Mouse (Mus musculus): Measurements from ENCODE around the gene Olfr535. TPM values are rescaled to one million over a fixed set of nuclear protein-coding genes. Genes with fewer than 3 reads are reported as not detected.

Gene Olfr535
- not detected in 2 replicates for polyA plus RNA-seq (2015; fragmentation: Nextera tagmentation; extraction: Ambion mirVana)

DNA sequence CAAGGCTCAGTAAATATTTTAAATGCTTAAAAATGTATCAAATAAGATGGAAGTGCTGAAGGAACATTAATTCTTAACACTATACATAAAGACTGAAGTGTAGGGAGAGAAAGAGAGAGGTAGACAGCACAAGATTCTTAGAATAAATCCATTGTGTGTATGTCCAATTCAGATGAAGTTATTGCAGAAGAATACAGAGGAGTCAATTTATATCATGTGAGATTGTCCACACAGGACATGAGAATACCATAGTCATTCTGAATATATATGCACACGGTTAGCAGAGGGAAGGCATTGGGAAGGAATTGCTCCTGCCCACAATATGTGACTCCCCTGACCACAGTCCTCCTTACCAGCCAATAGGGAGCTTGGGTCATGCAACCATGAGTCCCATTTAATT is at the start of gene Olfr535:
TSS of gene Olfr535 (plus strand) at position 301 of the 400 bp plus-strand sequence.

DNA sequence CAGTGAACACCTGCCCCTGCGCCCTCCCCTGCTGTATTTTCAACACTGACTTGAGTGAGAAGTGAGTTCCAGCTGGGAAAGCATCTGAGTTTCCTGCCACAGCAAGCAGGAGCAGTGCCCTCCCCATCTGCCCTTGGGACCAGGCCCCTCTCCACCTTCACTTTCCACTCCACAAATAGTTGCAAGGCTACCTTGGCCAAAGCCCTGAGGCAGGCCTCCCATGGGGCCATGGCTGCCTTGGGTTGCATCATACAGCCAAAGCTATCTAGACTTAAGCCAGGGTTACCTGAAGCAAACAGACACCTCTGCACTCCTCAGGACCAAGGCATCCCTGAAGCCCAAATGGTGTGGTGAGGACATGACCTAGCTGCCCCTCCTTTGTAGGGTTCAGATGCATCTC is 20.9 kb upstream of the Olfr535 start, which contains the start of gene Olfr533:
TSS of gene Olfr533 (plus strand) at position 301 of the 400 bp plus-strand sequence.

DNA sequence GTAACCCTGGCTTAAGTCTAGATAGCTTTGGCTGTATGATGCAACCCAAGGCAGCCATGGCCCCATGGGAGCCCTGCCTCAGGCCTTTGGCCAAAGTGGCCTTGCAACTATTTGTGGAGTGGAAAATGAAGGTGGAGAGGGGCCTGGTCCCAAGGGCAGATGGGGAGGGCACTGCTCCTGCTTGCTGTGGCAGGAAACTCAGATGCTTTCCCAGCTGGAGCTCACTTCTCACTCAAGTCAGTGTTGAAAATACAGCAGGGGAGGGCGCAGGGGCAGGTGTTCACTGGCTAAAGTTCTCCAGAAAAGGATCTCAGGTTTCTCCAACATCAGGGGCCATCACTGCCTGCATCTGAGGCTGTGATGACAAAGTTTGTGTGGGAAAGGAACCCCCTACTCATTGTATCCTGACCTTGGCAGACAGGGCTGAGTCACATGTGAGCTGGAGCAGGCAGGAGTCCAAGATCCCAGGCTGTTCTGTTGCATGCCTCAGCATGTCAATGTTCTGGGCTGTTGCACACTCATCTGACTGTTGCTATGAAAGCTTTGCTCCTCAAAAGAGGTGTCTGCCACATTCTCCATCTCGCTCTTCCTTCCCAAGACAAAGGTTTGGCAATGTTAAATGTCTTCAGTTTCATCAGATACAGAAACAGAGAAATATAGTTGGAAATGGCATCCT is 23.5 kb downstream of the Olfr535 start, which contains the start of gene Olfr536:
TSS of gene Olfr536 (minus strand) at position 51 of the 676 bp plus-strand sequence.

Other genes with a start within 250 kb of the Olfr535 start
- 0.04 and 0.07 TPM in 2 replicates for gene 5830411N06Rik, start 236.9 kb upstream of the Olfr535 start, polyA plus RNA-seq (2015; fragmentation: Nextera tagmentation; extraction: Ambion mirVana)
- gene Olfr525, start 163.4 kb upstream of the Olfr535 start, polyA plus RNA-seq (2015; fragmentation: Nextera tagmentation; extraction: Ambion mirVana), result not detected in 2 replicates
- gene Olfr527, start 150.2 kb upstream of the Olfr535 start, polyA plus RNA-seq (2015; fragmentation: Nextera tagmentation; extraction: Ambion mirVana), result not detected in 2 replicates
- not detected in 2 replicates for gene Olfr60, start 122.5 kb upstream of the Olfr535 start, polyA plus RNA-seq (2015; fragmentation: Nextera tagmentation; extraction: Ambion mirVana)
- gene Olfr530, start 107.9 kb upstream of the Olfr535 start, polyA plus RNA-seq (2015; fragmentation: Nextera tagmentation; extraction: Ambion mirVana), result 0.06 TPM in 1 of 2 replicates, not detected in the other
- not detected in 2 replicates for gene Olfr531, start 81.3 kb upstream of the Olfr535 start, polyA plus RNA-seq (2015; fragmentation: Nextera tagmentation; extraction: Ambion mirVana)
- gene Olfr532, start 62.6 kb upstream of the Olfr535 start, polyA plus RNA-seq (2015; fragmentation: Nextera tagmentation; extraction: Ambion mirVana), result not detected in 2 replicates
- gene Olfr533, start 20.8 kb upstream of the Olfr535 start, polyA plus RNA-seq (2015; fragmentation: Nextera tagmentation; extraction: Ambion mirVana), result not detected in 2 replicates
- gene Olfr536, start 23.2 kb downstream of the Olfr535 start, polyA plus RNA-seq (2015; fragmentation: Nextera tagmentation; extraction: Ambion mirVana), result not detected in 2 replicates
- not detected in 2 replicates for gene Olfr538, start 83.7 kb downstream of the Olfr535 start, polyA plus RNA-seq (2015; fragmentation: Nextera tagmentation; extraction: Ambion mirVana)
- 0.01 TPM in 2 replicates for gene Olfr46, start 117.1 kb downstream of the Olfr535 start, polyA plus RNA-seq (2015; fragmentation: Nextera tagmentation; extraction: Ambion mirVana)
- gene Olfr61, start 144.8 kb downstream of the Olfr535 start, polyA plus RNA-seq (2015; fragmentation: Nextera tagmentation; extraction: Ambion mirVana), result not detected in 2 replicates
- gene Olfr53, start 162.2 kb downstream of the Olfr535 start, polyA plus RNA-seq (2015; fragmentation: Nextera tagmentation; extraction: Ambion mirVana), result not detected in 2 replicates
- not detected in 2 replicates for gene Olfr539, start 175.7 kb downstream of the Olfr535 start, polyA plus RNA-seq (2015; fragmentation: Nextera tagmentation; extraction: Ambion mirVana)
- not detected in 2 replicates for gene Olfr45, start 197.7 kb downstream of the Olfr535 start, polyA plus RNA-seq (2015; fragmentation: Nextera tagmentation; extraction: Ambion mirVana)
- not detected in 2 replicates for gene Olfr541, start 213.1 kb downstream of the Olfr535 start, polyA plus RNA-seq (2015; fragmentation: Nextera tagmentation; extraction: Ambion mirVana)

Measured in spleen, postnatal 0 days (tissue).